Mouse (Mus musculus) liver, postnatal 0 days (tissue): ENCODE measurements around the gene Pnkp.
A peak's percentile ranks its signal among the peaks of the same experiment; 100 is the strongest.

Experiments used
- CTCF ChIP-seq: sonication (generic); IDR thresholded peaks from 2 replicates; pipeline ENCODE4 v1.5.1; 2016; ENCODE audit warnings: antibody characterized with exemption, low read depth
- EP300 ChIP-seq: IDR thresholded peaks from 2 replicates; pipeline ENCODE4 v1.6.1; 2016; ENCODE audit warnings: antibody characterized with exemption, low read depth, mild to moderate bottlenecking

GRCm38 (mm10) chr7:44824872-44825271, 32.1 kb upstream of the Pnkp start:
- TF ChIP-seq CTCF (peak; percentile 98), EP300 (no peak)
